Mouse (Mus musculus) naive thymus-derived CD4-positive, alpha-beta T cell, adult 2 months (primary cell): ENCODE measurements around the gene Tbkbp1.

Source experiments
- DNase-seq: peaks from one replicate; pipeline ENCODE4 v3.0.0-alpha.2; 2011; ENCODE audit warnings: low read depth

Tbkbp1 gene

DNA sequence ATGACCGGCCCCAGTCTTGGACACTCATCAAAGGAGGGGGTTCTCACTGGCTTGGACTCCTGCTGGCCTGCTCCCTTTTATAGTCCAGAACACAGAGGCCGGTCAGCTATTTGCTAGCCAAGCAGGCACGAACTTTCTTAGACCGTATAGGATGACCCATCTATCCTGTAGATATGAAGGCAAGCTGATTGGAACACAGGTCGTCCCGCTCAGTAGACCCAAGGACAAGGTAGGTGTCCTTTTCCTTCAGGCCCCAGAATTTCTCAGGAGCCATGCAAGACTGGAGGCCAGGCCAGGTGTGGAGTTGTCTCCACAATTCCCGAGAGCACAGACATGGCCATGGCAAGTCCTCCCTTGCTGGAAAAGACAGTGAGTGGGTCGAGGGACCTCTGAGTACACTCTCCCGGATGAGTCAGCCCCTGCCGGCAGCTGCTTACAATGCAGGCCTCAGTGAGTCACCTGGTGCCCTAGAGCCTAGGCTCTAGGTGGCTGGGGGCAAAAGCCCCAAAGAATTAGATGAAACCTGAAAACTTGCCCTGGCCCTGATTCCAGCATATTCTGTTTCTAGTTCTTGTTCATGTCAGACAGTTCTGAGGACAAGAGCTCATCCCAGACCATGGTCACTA is 1.5 kb upstream of the Tbkbp1 start:
- peak; percentile 48 for DNase-seq

DNA sequence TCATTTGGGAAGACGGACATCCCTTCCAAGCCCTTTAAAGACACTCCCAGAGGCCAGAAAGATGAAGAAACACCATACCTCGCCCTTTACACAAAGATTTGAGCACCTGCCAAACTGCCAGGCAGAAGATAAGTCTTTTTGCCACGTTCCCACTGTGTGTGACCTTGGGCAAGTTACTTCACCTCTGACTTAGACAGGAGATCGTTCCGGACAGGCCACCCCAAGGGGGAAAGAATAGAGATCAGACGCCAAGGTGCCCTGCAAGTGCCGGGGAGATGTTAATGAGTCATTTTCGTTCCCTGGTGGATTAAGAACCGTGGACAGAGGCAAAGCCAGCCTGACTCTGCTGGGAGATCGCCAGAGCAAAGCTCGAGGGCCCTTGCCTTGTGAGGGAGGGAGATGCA is 730 bp upstream of the Tbkbp1 start:
- peak; percentile 36 for DNase-seq

DNA sequence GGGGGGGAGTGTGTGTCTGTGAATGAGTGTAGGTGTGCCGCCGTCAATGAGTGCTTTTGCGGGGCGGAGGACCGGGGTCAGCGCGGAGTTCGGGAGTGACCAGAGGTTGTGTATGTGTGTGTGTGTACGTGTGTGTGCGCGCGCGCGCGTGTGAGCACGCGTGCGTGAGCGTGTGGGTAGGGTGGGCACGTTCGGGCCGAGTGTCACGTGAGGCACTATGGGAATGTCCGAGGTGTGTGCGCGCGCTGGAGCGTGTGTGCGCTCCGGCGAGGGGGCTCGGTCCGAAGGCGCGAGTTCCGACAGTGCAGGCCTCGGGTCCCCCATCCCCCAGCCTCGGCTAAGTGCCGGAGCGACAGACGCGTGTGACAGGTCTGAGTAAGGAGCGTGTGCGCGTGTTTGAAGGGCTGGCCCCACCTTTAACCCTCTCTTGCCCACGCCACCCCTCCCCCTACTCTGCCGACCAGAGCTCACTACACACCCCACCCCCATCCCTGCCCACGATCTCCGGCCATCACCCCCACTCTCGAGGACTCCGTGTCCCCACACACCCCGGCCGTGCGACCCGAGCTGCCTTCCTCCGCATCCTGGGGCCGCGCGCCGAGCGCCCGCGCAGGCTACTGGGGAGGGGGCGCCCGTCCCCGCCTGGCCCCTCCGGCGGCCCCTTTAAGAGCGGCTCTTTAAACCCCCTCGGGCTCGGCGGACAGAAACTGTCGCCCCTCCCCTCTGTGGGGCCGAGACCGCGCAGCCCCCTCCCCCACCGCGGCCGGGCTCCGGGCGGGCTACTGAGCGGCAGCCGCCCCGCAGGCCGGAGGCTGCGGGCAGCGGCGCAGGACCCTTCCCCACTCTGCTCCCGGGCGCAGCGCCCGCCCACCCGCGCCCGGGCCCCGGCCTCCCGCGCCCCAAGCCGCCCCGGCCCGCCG is 624 bp downstream of the Tbkbp1 start:
- peak; percentile 47 for DNase-seq

DNA sequence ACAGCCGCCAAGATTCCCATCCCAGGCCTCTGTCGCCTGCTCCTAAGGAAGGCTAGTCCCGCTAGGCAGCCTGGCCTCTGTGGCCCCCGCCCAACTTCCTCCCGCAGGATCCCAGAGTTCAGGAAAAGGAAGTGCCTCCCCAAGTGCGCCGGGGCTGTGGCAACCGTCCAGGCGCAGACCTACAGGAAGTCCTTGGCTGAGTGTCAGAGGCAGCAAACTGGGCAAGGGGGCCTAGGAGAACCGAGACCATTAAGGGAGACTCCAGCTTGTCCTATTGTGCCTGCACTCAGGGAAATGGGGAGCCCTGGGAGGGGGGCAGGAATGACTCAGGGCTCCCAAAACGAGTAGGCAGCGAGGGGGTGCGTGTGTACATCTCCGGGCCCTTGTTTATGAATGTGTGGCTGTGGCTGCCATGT is 1.3 kb downstream of the Tbkbp1 start:
- DNase-seq: no peak

DNA sequence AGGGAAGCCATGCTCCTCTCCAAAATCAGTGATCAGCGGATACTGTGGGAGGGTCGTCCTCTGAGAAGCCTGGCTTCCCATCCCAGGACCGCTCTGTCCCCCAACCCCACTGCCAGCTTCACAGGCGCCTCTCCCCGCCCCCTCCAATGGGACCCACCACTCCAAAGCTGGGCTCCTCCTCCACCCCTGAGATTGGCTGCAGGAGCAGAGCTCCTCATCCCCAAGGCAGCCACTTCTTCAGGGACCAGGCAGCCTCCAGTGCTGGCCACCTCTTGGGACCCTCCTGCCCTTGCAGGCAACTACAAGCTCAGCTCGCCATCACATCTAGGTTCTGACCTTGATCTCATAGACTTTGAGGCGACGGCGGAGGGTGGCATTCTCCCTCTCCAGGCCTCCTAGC is 2.3 kb downstream of the Tbkbp1 start:
- no peak for DNase-seq

DNA sequence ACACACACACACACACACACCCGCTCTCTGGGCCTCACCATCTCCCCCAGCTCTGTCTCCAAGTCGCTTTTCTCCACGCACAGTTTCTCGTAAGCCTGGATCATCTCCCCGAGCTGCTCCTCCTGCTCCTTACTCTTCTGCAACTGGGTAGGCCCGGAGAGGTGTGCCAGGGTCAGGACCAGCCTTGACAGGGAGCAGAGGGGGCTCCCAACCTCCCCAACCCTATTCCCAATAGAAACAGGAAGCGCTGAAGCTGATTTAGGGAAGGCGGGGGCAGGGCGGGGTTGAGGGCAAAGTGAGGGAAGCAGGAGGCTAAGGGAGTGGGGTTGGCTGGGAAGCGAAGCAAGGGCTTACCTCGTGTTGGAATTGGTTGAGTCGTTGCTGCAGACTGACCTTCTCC is 2.7 kb downstream of the Tbkbp1 start:
- no peak for DNase-seq

DNA sequence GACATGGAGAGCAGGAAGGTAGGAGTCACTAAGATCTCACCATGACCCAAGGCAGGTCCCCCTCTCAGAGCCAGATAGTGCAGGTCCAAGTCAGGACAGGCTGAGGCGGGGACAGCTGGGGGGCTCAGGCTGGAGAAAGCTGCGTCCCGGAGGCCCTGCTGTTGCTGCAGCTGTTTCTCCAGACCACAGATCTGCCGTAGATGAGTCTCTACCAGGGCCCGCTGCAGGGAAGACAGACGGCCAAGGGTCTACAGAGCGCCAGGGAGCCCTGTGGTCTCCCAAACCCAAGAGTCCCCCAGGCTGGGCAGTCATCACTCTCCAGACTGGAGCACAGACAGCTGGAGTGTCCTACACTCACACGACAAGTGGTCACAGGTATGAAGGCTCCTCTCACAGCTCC is 4.0 kb downstream of the Tbkbp1 start:
- no peak for DNase-seq

DNA sequence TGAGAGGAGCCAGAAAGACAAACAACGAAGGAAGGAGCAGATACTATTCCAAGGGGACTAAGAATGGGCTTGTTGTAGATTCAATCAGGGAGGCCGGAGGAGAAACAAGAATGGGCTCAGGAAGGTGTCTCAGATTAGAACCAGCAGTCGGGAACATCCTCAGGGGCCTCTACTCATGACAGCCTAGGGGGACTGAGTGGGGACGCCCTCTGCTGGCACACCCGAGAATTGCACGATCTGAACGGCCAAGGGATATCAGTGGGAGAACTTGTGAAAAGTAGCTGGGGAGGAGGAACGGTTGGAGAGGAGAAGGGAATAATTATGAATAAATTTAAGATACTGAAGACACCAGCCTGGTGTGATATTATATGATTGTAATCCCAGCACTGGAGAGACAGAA is 4.6 kb downstream of the Tbkbp1 start:
- peak; percentile 85 for DNase-seq

DNA sequence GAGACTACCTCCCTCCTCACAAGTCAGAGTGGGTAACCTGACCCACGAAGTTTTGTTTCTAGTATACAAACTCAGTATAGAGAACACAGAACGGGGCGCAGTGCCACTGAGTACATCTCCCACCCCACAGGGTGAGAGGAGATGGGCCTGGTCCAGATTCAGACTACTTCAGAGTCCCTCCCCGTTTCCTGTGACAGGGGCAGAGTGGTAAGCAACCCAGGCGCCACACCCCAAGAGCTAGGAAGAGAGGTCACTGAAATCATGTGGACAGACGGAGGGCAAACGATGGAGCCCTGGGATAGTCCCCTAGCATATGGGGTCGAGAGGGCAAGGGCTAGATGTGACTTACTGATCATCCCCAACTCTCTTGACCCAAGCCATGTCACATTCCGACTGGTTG is 5.3 kb downstream of the Tbkbp1 start:
- DNase-seq: peak; percentile 29

DNA sequence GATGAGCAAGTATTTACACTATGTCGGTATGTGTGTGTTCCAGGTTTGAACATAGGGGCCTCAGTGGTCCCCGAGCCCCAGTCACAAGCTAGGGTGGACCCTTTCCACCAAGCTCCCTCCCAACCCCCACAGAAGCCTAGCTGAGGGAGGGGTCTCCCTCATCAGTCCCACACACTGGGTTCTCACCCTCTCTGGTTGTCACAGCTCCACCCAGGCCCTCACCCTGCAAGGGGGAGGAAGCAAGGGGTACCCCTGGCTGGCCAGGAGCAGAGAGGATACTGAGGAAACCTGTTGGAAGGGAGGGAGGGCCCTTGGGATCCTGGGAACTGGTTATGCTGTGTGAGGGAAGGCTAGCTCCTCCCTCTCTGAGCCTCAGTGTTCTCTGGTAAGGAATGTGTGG is 6.0 kb downstream of the Tbkbp1 start:
- DNase-seq: no peak

DNA sequence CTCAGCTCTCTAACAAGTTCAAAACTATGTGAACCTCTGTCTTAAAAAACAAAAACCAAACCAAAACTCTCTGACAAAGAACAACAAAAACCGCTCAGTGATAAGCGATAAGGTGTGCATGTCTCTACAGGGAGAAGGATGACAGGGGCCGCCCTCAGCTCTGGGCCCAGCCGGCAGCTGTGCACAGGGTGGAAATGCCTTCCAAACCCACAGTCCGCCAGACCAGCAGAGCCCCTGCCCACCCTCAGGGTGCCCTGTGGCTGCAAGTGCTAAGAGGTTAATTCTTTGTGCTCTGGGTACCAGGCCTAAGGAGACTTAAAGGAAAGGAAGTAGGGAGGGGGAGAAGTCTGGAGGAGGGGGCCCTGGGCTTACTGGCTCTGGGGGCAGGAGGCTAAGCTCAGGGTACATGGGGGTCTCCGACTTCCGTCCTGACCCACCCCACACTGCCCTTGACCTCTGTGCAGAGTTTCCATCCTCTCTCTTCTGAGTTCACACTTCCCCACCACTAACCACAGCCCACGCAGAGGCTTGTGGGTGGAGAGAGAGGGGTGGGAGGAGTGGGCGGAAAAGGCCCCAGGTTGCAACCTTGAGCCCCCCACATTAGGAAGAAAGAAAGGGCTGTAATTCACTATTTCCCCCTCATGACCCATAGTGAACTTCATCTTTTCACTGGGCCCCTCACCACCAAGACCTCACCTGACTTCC is 7.9 kb downstream of the Tbkbp1 start:
- DNase-seq: peak; percentile 49

DNA sequence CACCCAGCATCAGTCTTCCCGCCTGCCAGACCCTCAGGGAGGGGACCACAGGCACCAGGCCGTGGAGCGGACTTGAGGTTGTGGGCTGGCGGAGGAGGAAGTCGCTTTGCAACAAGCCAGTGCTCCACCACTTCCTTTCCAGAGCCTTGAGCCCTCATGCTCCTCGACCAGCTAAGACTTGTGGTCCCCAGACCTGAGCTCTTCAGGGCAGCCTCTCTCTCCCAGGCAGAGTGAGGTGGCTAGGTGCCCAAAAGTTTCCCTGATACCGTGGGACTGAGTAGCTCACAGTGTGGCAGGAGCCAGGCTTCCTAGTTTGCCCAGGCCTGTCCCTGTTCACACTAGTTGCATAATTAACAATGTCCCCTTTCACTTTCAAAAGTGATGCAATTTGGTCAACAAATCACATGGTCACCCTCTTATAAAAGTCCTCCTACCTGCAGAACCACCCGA is 9.1 kb downstream of the Tbkbp1 start:
- DNase-seq: peak; percentile 55

DNA sequence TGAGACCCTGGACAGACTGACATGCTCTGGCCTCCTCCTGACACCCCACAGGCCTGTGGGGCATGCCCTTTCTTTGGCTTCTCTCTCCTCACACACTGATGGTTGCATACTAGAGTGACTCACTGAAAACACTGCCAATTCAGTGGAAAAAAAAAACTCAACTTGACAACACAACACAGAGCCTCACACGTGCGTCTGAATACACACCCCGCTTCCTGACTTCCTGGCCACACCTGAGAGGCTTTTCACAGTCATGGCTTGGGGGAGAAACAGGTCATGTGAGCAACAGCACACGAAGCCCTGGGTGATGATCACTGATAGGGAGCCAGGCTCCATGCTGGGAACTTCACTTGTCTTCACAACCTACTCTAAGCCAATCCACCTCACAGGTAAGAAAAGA is 10.5 kb downstream of the Tbkbp1 start:
- DNase-seq: peak; percentile 73

DNA sequence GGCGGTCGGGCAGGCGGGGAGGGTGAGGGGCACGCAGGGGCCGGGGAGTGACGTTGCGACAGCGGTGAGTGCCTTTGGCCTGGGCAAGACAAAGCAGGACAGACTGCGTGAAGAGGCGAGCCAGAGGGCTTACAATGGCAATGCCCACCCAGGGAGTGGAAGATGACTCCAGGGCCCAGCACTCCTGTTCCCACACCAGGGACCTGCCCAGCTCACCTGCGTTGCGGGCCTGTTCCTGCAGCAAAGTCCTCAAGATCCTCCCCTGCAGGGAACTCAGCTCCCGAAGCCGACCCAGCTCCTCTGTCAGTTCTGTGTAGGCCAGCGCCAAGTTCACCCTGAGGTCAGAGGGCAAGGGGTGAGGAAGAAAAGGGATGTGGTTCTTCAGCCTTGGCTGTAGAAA is 12.0 kb downstream of the Tbkbp1 start:
- DNase-seq: no peak

DNA sequence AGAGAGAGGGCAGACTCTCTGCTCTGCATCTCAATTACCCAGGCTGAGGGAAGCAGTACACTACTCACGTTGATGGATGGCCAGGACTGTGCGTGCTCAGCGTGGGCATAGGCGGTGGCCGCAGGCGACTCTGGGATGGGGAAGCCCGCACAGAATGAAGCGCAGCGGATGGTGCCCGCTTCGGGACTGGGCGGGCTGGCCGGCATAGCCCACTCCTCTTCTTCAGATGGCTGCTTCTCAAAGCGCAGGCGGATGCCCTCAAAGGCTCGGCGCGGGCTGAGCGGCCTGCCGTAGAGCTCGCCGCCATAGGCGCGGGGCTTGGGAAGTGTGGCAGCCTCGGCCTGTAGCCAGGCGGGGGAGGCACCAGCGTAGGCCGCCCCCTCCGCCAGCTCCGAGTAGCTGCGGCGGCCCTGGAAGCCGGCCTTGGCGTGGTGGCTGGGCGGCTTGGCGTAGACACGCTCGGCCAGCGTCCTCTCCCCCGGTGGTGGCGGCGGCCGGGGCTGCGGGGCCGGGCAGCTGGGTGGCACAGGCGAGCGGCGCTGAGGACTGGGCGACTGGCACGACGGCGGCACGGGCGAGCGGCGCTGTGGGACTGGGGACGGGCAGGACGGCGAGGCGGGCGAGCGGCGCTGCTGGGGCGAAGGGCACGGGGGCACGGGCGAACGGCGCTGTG is 12.6 kb downstream of the Tbkbp1 start:
- DNase-seq: no peak

DNA sequence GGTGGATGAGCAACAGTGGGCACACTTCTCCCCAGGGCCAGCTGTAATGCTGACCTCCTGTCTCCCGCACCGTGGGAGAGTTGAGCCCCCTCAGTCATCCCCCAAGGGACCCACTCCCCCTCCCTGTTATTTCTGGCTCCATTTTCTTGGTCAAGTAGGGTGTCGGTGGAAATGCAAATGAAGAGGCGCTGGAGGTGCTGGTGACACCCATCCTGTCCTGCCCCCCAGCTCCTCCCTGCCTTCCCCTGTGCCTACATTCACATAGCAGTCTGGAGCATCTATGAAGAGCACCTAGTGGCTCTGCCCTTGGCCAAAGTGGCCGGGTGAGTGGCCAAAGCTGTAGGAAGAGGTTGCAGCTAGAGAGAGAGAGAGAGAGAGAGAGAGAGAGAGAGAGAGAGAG is 18.0 kb downstream of the Tbkbp1 start:
- no peak for DNase-seq

DNA sequence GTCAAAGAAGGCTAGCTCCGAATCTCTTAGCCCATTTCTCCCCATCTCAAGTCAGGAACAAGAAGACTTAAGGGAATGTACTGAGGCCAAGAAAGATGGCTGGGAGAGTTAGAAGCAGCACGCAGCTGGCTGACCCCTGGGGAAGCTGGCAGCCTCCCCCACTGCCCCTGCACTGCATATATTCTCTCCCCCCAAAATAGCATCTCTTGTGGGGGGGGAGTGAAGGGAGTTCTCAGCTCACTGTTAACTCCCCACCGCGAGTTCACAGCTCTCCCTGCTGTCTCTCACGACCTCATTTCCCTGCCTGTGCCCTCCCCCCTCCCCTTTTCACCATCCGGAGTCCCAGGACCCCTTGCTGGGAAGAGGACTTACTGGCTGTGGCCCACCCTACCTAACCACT is 19.1 kb downstream of the Tbkbp1 start:
- DNase-seq: no peak

DNA sequence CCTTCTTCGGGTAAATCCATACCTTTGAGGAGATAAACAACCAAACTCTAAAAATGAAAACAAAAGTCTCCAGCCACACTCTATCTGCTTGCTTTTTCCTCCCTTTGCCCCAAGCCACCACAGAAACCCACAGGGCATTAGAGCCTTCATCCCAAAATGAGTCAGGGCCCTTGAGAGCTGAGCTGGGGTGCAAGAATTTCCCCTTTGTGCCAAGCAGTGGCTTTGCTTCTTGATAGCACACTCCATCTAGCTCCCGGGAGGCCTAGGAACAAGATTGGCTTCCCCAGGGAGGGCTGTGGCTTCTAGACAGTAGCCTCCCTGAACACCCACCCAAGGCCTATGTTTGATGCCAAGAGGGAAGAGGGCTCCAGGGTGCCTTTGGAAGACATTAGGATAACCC is 19.6 kb downstream of the Tbkbp1 start:
- DNase-seq: no peak

DNA sequence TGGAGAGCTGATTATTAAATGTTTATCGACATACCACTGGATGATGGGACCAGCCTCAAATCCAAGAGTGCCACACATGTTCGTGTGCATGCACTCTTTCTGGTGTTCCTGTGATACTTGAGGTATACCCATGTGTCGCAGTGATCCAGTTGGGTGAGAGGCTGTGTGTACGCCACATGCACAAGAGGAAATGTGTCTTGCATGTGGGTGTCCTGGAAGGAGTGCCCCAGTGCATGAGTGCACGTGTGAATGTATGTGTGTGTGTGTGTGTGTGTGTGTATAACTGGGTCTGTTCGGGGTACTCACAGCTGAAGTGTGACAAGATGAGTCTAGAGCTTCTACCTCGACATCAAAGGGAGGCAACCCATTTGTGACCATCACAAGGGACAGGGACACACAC is 21.0 kb downstream of the Tbkbp1 start:
- no peak for DNase-seq

DNA sequence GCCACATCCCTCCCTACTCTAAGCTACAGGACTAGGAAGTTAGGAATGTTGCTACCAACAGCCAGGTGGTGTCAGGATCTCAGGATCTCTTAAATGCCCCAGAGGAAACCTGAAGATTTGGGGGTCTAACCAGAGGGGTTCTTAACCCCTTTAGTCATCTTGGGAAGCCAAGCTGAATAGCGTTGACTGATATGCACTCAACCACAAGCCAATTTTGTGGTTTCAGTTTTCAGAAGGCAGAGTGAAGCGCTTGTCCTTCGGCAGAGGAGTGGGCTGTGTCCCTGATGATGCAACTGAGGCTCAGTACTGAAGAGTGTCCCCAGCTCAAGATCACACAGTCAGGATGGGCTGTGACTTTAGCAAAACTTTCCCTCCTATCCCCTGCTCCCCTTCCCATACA is 22.3 kb downstream of the Tbkbp1 start:
- peak; percentile 29 for DNase-seq

DNA sequence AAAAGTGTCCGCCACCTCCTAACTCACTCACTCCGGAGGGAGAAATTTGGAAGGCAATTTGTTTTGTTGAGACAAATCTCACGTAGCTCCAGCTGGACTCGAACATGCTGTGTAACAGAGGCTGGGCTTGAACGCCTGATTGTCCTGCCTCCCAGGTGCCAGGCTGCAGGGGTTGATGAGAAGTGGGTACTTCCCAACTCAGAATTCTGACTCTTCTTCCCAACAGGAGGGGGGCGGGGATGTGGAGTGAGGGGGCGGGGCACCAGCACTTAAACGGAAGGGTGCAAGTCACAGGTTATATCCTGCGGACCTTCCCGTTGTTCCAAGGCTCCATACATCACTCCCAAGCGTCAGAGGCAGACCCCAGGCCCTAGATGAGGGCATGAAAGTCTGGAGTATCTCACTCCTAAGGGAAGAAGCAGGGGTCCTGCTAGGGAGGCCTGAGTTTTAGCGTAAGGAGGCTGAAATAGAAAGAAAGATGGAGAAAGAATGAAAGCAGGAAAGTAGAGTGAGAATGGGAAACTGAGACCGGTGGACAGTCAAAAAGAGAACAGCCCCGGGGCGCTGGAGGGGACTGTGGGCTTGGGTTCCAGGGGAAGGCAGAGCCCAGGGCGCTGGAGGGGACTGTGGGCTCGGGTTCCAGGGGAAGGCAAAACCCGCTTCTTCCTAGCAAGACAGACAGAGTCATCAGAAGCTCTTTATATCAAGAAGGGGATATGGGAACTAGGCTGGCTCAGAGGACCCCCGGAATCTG is 23.6 kb downstream of the Tbkbp1 start:
- DNase-seq: no peak
